Mouse (Mus musculus) embryonic facial prominence, embryonic 12.5 days (tissue): ENCODE data around the gene Olfr213. TPM values are rescaled to one million over a fixed set of nuclear protein-coding genes. Genes with fewer than 3 reads are reported as not detected.

ENCODE experiments used
- polyA plus RNA-seq: library from polyadenylated mRNA; unstranded; fragments of >200 nt; fragmentation: Nextera tagmentation; extraction: Ambion mirVana; gene quantifications from 2 replicates; pipeline ENCODE4 v1.2.1, GENCODE M21; 2016

Gene Olfr213
- polyA plus RNA-seq, 1 experiment from 2014 or later = not detected

Other genes starting within 250 kb of the Olfr213 start
- 31.1 and 32.7 TPM in 2 replicates for gene March8, start 200.4 kb upstream of the Olfr213 start, polyA plus RNA-seq
- gene Alox5, start 77.3 kb upstream of the Olfr213 start, polyA plus RNA-seq = 0.92 and 0.95 TPM in 2 replicates
- not detected in 2 replicates for gene Olfr211, start 49.4 kb upstream of the Olfr213 start, polyA plus RNA-seq
- gene Olfr212, start 31.9 kb upstream of the Olfr213 start, polyA plus RNA-seq = not detected in 2 replicates
- 0.52 and 0.60 TPM in 2 replicates for gene Gm5580, start 12.7 kb downstream of the Olfr213 start, polyA plus RNA-seq
- not detected in 2 replicates for gene Olfr214, start 15.8 kb downstream of the Olfr213 start, polyA plus RNA-seq
- not detected in 2 replicates for gene Olfr215, start 45.7 kb downstream of the Olfr213 start, polyA plus RNA-seq
- 258 and 265 TPM in 2 replicates for gene Zfp422, start 90.5 kb downstream of the Olfr213 start, polyA plus RNA-seq
- 12.6 and 16.9 TPM in 2 replicates for gene Depp1, start 112.2 kb downstream of the Olfr213 start, polyA plus RNA-seq
- gene Rassf4, start 135.5 kb downstream of the Olfr213 start, polyA plus RNA-seq = 14.4 and 14.7 TPM in 2 replicates
- 0.09 and 0.10 TPM in 2 replicates for gene Tmem72, start 178.5 kb downstream of the Olfr213 start, polyA plus RNA-seq